Mouse (Mus musculus) c-Kit-positive CD71-negative TER-119-negative erythroid progenitor cells, embryonic 14.5 days (primary cell): ENCODE data around the gene Cmc2.

Experiments
- DNase-seq: peaks from one replicate; pipeline ENCODE4 v3.0.0-alpha.2; 2013; ENCODE audit warnings: low read depth

Cmc2 gene

GRCm38 (mm10) chr8:116842678-116843077 is 78.6 kb downstream of the Cmc2 start:
- no peak for DNase-seq
